Mouse (Mus musculus) midbrain, embryonic 12.5 days (tissue): ENCODE measurements around the gene Tmem170. TPM values are rescaled to one million over a fixed set of nuclear protein-coding genes. Genes with fewer than 3 reads are reported as not detected.
"Not testable (repeated sequence)": the region's sequence is repeated elsewhere in the genome, so short reads cannot be mapped to it uniquely, and the experiment has no call there.

Experiments used
- ATAC-seq: fragments of 200-750 bp; cut with Nextera tagmentation; 2 replicates; pipeline ENCODE4 v1.8.0; 2017; ENCODE audit warnings: low read depth, moderate TSS enrichment, moderate library complexity; ENCODE audit not compliant: low FRiP score
- H3K27ac ChIP-seq: fragments of 300-500 bp; sonication (generic); replicated peaks from 2 replicates; pipeline ENCODE4 v1.5.1; 2016; ENCODE audit warnings: mild to moderate bottlenecking
- H3K27me3 ChIP-seq: fragments of 300-500 bp; sonication (generic); 2 replicates; pipeline ENCODE4 v1.6.1; 2016; ENCODE audit warnings: mild to moderate bottlenecking
- H3K36me3 ChIP-seq: fragments of 300-500 bp; sonication (generic); 2 replicates; pipeline ENCODE4 v1.6.1; 2016
- H3K4me1 ChIP-seq: fragments of 300-500 bp; sonication (generic); 2 replicates; pipeline ENCODE4 v1.6.1; 2016
- H3K4me2 ChIP-seq: fragments of 300-500 bp; sonication (generic); replicated peaks from 2 replicates; pipeline ENCODE4 v1.6.1; 2016; ENCODE audit warnings: mild to moderate bottlenecking, moderate library complexity
- H3K4me3 ChIP-seq: fragments of 300-500 bp; sonication (generic); 2 replicates; pipeline ENCODE4 v1.5.1; 2016; ENCODE audit warnings: mild to moderate bottlenecking
- H3K9ac ChIP-seq: fragments of 300-500 bp; sonication (generic); replicated peaks from 2 replicates; pipeline ENCODE4 v1.6.1; 2016; ENCODE audit warnings: mild to moderate bottlenecking, moderate library complexity
- H3K9me3 ChIP-seq: fragments of 300-500 bp; sonication (generic); 2 replicates; pipeline ENCODE4 v1.6.1; 2016; ENCODE audit warnings: mild to moderate bottlenecking
- WGBS: fragments of 180-500 bp; shearing (Covaris S2); methylation state at CpG from one replicate; pipeline ENCODE4 v1.1.7; 2016; 5-methylcytosine and 5-hydroxymethylcytosine counted together
- polyA plus RNA-seq: library from polyadenylated mRNA; unstranded; fragments of >200 nt; fragmentation: Nextera tagmentation; extraction: Ambion mirVana; gene quantifications from 2 replicates; pipeline ENCODE4 v1.2.1, GENCODE M21; 2016

The Tmem170 gene
- polyA plus RNA-seq, 1 experiment from 2014 or later = 7.3 TPM

DNA sequence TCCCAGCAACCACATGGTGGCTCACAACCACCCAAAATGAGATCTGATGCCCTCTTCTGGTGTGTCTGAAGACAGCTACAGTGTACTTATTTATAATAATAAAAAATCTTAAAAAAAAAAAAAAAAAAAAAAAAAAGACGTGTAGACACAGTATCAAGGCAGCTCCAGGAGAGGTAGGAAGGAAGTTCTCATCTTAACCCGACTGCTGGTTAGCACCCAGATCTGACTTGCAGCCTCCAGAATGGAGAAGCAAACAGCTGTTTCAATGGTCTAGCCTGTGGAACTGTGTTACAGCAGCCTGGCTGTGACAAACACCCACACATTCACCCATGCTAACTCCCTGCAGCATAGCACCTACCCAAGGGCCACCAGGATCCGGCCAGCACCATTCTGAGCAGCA is 6.2 kb downstream of the Tmem170 start:
- Histone ChIP-seq H3K36me3 (no peaks in the 10 kb centered on the region; the same call in 1 of the 2 replicates), H3K4me1 (no peaks in the 10 kb centered on the region), H3K27ac (no peak overlapping the region), H3K4me2 (no peak overlapping the region), H3K4me3 (no peak overlapping the region), H3K27me3 (no peaks in the 10 kb centered on the region), H3K9me3 (no peaks in the 10 kb centered on the region), H3K9ac (no peak overlapping the region)
- no peak for ATAC-seq
- 90% methylated on average over 2 of the region's 3 CpGs for WGBS

DNA sequence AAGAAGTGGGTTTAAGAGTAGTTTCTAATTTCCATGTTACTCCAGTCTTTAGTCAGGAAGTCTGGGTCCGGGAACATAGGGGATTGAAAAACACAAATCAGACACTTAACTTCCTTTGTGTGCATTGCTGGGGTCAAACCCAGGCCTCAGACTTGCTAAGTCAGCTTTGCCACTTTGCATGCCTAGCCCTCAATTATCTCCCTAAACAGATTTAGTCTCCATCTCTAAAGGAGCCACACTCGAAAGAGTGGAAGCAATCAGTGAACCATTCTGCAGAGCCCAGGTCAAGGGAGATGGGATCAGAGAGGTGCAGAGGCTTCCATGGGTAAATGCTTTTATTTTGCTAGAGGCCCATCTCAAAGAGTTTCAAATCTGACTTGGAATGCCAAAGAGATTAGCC is 7.9 kb downstream of the Tmem170 start:
- Histone ChIP-seq H3K9me3 (no peaks in the 10 kb centered on the region), H3K27ac (no peak overlapping the region), H3K9ac (no peak overlapping the region), H3K4me2 (no peak overlapping the region), H3K27me3 (no peaks in the 10 kb centered on the region), H3K4me3 (no peak overlapping the region), H3K36me3 (no peaks in the 10 kb centered on the region; the same call in 1 of the 2 replicates), H3K4me1 (no peaks in the 10 kb centered on the region)
- 39% methylated on average over 2 of the region's 2 CpGs for whole genome bisulfite sequencing
- ATAC-seq = no peak

DNA sequence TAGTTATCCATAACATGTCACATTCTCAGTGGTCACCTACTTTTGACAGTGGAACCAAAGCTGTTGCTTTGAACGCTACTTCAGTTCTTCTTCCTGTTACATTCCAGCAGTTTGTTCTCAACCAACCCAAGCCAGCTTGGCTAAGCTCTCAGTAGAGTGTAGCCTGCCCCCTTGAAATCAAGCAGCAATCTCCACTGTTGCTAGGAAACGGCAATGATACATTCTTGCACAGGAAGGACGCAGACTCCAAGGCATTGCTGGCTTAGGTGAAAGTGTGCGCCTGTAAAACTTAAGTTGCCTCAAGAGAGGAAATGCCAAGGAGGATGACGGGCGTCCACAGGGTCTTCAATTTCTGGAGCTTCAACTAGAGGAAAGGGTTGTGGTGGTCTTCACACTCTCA is 10.7 kb downstream of the Tmem170 start:
- Histone ChIP-seq H3K9me3 (no peaks in the 10 kb centered on the region), H3K4me1 (no peaks in the 10 kb centered on the region), H3K9ac (no peak overlapping the region), H3K36me3 (no peaks in the 10 kb centered on the region; the same call in 1 of the 2 replicates), H3K27me3 (no peaks in the 10 kb centered on the region), H3K4me3 (no peak overlapping the region), H3K27ac (no peak overlapping the region), H3K4me2 (no peak overlapping the region)
- ATAC-seq = no peak
- 92% methylated on average over 6 of the region's 6 CpGs for WGBS

- 91% methylated on average over 8 of the region's 8 CpGs for WGBS
These were observed 11.3 kb downstream of the Tmem170 start for GRCm38 (mm10) chr8:111865130-111865852.

DNA sequence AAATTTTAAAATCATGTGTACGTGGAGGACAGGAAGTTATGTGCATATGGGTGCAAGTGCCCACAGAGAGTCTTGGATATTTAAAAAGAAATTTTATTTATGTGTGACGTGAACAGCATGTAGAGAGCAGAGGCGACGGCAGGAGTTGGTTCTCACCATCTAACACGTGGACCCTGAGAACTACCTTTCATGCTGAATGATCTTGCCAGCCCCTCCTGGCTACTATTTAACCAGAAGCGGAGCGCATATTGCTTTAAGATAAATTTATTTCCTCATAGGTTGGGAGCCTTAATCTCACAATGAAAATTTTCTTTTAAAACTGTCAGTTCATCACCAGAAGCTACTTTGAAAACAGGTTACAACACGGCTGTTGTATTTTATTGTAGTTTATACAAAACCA is 11.9 kb downstream of the Tmem170 start:
- Histone ChIP-seq H3K27me3 (no peaks in the 10 kb centered on the region), H3K36me3 (no peaks in the 10 kb centered on the region; the same call in 1 of the 2 replicates), H3K4me3 (no peak overlapping the region), H3K9ac (no peak overlapping the region), H3K27ac (no peak overlapping the region), H3K4me1 (no peaks in the 10 kb centered on the region), H3K9me3 (no peaks in the 10 kb centered on the region), H3K4me2 (no peak overlapping the region)
- no peak for ATAC-seq
- WGBS = 94% methylated on average over 8 of the region's 8 CpGs

More at GRCm38 (mm10) chr8:111865130-111865852, 11.3 kb downstream of the Tmem170 start:
- Histone ChIP-seq H3K4me3 (no peak overlapping the region), H3K9me3 (no peaks in the 10 kb centered on the region), H3K4me1 (no peaks in the 10 kb centered on the region), H3K36me3 (no peaks in the 10 kb centered on the region; the same call in 1 of the 2 replicates), H3K27me3 (no peaks in the 10 kb centered on the region), H3K9ac (no peak overlapping the region), H3K27ac (no peak overlapping the region), H3K4me2 (no peak overlapping the region)
- no peak for ATAC-seq

GRCm38 (mm10) chr8:111863280-111863679 is 13.3 kb downstream of the Tmem170 start:
- H3K4me1 ChIP-seq = no peaks in the 10 kb centered on the region
- H3K27me3 ChIP-seq = no peaks in the 10 kb centered on the region
- H3K4me3 ChIP-seq = no peak overlapping the region
- 88% methylated on average over 4 of the region's 4 CpGs for WGBS
- H3K36me3 ChIP-seq = no peaks in the 10 kb centered on the region; the same call in 1 of the 2 replicates
- no peak overlapping the region for H3K9ac ChIP-seq
- H3K9me3 ChIP-seq = no peaks in the 10 kb centered on the region
- ATAC-seq = no peak
- H3K27ac ChIP-seq = no peak overlapping the region
- no peak overlapping the region for H3K4me2 ChIP-seq

DNA sequence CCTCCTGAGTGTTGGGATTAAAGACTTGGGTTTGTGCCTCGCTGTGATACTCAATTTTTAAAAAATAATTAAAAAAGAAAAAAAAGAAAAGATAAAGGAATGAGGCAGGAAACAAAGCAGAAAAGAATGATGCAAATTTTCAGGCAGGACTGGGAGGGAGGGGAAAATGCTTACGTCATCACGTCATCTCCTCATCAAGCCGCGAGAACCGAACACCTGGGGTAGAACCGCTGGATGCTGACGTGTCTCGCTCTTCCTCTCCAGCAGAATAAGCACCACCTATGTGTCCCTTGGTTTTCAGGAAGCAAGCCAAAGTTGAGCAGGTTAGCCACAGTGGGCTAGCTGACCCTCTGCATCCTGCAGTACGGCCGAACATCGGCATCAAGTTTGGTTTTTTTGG is 20.6 kb downstream of the Tmem170 start:
- ATAC-seq = no peak
- WGBS = 91% methylated on average over 12 of the region's 12 CpGs
- Histone ChIP-seq H3K27ac (no peak overlapping the region), H3K4me1 (peaks cover 10% of the 10 kb centered on the region), H3K4me3 (no peak overlapping the region), H3K27me3 (no peaks in the 10 kb centered on the region), H3K9me3 (no peaks in the 10 kb centered on the region), H3K4me2 (no peak overlapping the region), H3K9ac (no peak overlapping the region), H3K36me3 (no peaks in the 10 kb centered on the region)

GRCm38 (mm10) chr8:111853861-111854501 is 22.6 kb downstream of the Tmem170 start, which contains the start of gene Cfdp1:
Cfdp1 (minus strand) TSS chr8:111854291.
- under 1% methylated on average over 53 of the region's 53 CpGs for whole genome bisulfite sequencing
- peak within 1 kb of the TSS; percentile 98 for H3K4me3 ChIP-seq
- H3K4me1 ChIP-seq = peaks cover 10% of the 10 kb centered on the region
- peak; percentile 100 for ATAC-seq
- peak within 1 kb of the TSS; percentile 83 for H3K9ac ChIP-seq
- peak within 1 kb of the TSS; percentile 91 for H3K4me2 ChIP-seq
- H3K9me3 ChIP-seq = no peaks in the 10 kb centered on the region
- H3K27me3 ChIP-seq = no peaks in the 10 kb centered on the region
- H3K27ac ChIP-seq = no peak within 1 kb of the TSS; the same call in 1 of the 2 replicates
- no peaks in the 10 kb centered on the region for H3K36me3 ChIP-seq

DNA sequence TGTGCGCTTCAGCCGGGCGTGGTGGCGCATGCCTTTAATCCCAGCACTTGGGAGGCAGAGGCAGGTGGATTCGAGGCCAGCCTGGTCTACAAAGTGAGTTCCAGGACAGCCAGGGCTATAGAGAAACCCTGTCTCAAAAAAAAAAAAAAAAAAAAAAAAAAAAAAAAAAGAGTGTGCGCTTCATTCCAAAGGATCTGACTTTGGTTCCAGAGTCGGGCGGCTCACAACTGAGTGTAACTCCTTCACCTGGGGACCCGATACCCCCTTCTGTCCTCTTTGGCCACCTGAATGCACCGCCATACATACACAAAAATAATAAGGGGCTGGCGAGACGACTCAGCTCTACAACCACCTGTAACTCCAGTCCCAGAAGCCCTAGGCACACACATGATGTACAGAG is 23.3 kb downstream of the Tmem170 start:
- not testable (repeated sequence) for H3K27ac ChIP-seq, H3K9me3 ChIP-seq, H3K36me3 ChIP-seq, ATAC-seq, H3K4me1 ChIP-seq, H3K27me3 ChIP-seq
- Histone ChIP-seq H3K4me2 (peak overlapping the region; percentile 91), H3K9ac (peak overlapping the region; percentile 83), H3K4me3 (peak overlapping the region; percentile 98)
- WGBS = 60% methylated on average over 12 of the region's 12 CpGs

DNA sequence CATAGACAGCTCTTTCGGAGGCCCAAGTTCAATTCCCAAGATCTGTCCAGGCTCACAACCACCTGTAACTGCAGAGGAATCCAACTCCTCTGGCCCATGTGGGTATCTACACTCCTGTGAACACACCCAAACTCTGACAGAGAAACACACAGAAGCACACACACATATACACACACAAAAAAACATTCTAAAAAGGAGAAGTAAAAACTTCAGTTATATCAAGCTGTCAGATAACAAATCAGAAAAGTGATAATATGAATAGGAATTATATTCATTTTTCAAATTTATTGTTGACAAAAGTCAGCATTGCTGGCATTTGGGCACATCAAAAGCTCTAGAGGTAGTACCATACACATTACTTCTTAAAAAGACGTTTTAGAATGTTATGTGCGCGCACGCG is 29.8 kb downstream of the Tmem170 start:
- H3K27ac ChIP-seq = no peak overlapping the region

GRCm38 (mm10) chr8:111835540-111835939 is 41.0 kb downstream of the Tmem170 start:
- no peaks in the 10 kb centered on the region for H3K4me1 ChIP-seq
- H3K4me3 ChIP-seq = no peak overlapping the region
- H3K9me3 ChIP-seq = no peaks in the 10 kb centered on the region
- no peak for ATAC-seq
- H3K36me3 ChIP-seq = peaks cover 42% of the 10 kb centered on the region
- no peaks in the 10 kb centered on the region for H3K27me3 ChIP-seq
- 51% methylated on average over 1 of the region's 1 CpGs for WGBS
- no peak overlapping the region for H3K4me2 ChIP-seq
- no peak overlapping the region for H3K27ac ChIP-seq
- no peak overlapping the region for H3K9ac ChIP-seq

More for the DNA sequence above, 29.8 kb downstream of the Tmem170 start:
- Histone ChIP-seq H3K9ac (no peak overlapping the region), H3K9me3 (no peaks in the 10 kb centered on the region), H3K4me1 (no peaks in the 10 kb centered on the region), H3K27me3 (no peaks in the 10 kb centered on the region), H3K4me2 (no peak overlapping the region), H3K36me3 (peaks cover 27% of the 10 kb centered on the region), H3K4me3 (no peak overlapping the region)
- 95% methylated on average over 6 of the region's 6 CpGs for WGBS
- ATAC-seq = no peak

- H3K27ac ChIP-seq = no peak overlapping the region
- no peak for ATAC-seq
- 80% methylated on average over 6 of the region's 6 CpGs for WGBS
- no peaks in the 10 kb centered on the region for H3K27me3 ChIP-seq
- no peak overlapping the region for H3K9ac ChIP-seq
- H3K4me3 ChIP-seq = no peak overlapping the region
- no peak overlapping the region for H3K4me2 ChIP-seq
- H3K4me1 ChIP-seq = no peaks in the 10 kb centered on the region
- peaks cover 44% of the 10 kb centered on the region for H3K36me3 ChIP-seq
- no peaks in the 10 kb centered on the region for H3K9me3 ChIP-seq
These were observed 42.5 kb downstream of the Tmem170 start for GRCm38 (mm10) chr8:111834011-111834410.
